Mouse (Mus musculus) gastrocnemius, adult 2 months (tissue): Measurements from ENCODE around the gene Mrpl38. TPM values are rescaled to one million over a fixed set of nuclear protein-coding genes. Genes with fewer than 3 reads are reported as not detected.

Experiments used
- DNase-seq: peaks from one replicate; pipeline ENCODE4 v3.0.0; 2022
- H3K27ac ChIP-seq: fragments of 200-600 bp; 2 replicates; pipeline ENCODE4 v1.8.1; 2022; ENCODE audit warnings: mild to moderate bottlenecking
- H3K4me3 ChIP-seq: fragments of 200-600 bp; 2 replicates; pipeline ENCODE4 v1.8.1; 2022; ENCODE audit warnings: mild to moderate bottlenecking, moderate library complexity
- CTCF ChIP-seq: fragments of 200-600 bp; IDR thresholded peaks from 2 replicates; pipeline ENCODE4 v1.8.1; 2022; ENCODE audit warnings: antibody characterized with exemption, mild to moderate bottlenecking, moderate library complexity
- intact Hi-C: fragments of 180-260 bp; cut with DNase I; formaldehyde crosslinking; loops from one replicate; pipeline ENCODE4 v1.15.1; 2025
- total RNA-seq, 2 experiments: library from RNA; stranded (reverse); gene quantifications; 2 replicates each; pipeline ENCODE4 v1.2.3; 2021

Gene Mrpl38
- total RNA-seq, 2 experiments from 2014 or later: 47.5 to 61.5 TPM

DNA sequence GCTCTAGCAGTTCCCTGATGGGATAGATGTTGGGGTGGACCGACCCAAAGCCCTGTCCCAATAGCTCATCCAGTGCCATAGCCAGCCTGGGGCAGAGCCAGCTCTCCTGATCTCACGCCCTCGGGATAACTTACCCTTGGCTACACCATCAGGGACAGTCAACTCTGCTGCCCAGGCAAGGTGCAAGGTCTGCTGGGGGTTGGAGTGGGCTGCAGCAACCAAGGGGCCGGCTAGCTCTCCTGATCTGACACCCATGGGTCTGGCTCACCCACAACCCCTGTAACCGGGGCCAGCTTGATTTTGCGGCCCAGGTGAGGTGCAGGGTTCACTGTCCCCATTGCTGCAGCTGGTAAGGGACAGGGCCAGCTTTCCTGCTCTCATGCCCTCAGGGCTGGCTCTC is 47.1 kb downstream of the Mrpl38 start:
- no peak for DNase-seq
- no peak for TF ChIP-seq CTCF
- H3K27ac ChIP-seq: no peak overlapping the region
- H3K4me3 ChIP-seq: no peak overlapping the region
- intact Hi-C loops: no loop called here

DNA sequence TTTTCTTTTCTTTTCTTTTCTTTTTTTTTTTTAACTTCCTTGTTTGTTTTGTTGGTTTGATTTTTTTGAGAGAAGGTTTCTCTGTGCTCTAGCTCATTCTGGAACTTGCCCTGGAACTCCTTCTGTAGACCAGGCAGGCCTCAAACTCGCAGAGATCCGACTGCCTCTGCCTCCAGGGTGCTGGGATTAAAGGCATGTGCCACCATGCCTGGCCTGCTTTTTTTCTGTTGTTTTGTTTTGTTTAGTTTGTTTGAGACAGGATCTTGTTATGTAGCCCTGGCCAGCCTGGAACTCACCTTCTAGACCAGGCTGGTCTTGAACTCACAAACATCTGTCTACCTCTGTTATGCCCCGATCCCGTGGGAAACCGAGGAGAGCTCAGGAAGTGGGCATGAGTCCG is 49.1 kb downstream of the Mrpl38 start:
- Histone ChIP-seq H3K4me3 (no peak overlapping the region), H3K27ac (0 out of 2 replicates have a peak overlapping the region, but pooled peaks have one; percentile 16)
- DNase-seq: no peak
- no peak for TF ChIP-seq CTCF
- intact Hi-C loops: loop anchor here (5.0 kb wide), 1 partner anchor 133 kb away; no protein-coding TSS in a partner anchor

DNA sequence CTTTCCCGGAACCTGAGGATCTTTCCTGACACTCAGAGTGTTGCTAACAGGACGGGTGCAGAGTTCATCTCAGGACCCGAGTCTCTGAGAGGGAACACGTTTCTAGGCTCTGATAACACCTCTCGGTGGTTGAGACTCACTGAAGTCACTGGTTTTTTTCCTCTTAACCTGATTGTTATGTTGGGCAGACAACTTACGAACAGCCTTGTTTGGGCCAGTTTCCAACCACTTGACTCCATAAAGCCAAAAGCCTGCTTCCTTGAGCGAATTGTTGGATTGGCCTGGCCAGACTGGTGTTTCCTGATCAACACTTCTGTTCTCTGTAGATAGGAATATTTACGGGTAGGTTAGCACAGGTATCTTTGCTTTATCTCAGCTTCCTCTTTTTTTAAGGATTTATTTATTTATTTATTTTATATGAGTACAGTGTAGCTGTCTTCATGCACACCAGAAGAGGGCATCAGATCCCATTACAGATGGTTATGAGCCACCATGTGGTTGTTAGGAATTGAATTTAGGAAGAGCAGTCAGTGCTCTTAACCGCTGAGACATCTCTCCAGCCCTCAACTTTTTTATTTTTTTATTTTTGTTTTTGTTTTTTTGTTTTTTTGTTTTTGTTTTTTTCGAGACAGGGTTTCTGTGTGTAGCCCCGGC is 49.8 kb downstream of the Mrpl38 start:
- H3K4me3 ChIP-seq: no peak overlapping the region
- H3K27ac ChIP-seq: 0 out of 2 replicates have a peak overlapping the region, but pooled peaks have one; percentile 24
- intact Hi-C loops: loop anchor here (5.0 kb wide), 1 partner anchor 133 kb away; no protein-coding TSS in a partner anchor
- no peak for DNase-seq
- TF ChIP-seq CTCF: peak; percentile 42

DNA sequence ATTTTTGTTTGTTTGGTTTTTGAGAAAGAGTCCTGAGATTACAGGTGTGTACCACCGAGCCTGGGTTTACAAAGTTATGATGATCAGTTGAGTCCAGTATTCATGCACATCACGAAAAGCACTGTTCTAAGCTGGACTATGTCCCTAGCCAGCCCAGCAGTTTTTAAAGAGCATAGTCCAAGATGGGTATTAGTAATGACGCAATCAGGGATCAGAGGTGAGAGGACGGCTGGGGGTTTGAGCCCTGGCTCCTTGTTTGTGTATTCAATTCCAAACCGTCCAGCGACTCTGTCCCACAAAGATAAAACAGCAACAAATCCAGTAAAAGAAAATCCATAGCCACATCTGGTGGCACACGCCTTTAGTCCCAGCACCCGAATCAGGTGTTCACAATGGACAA is 50.5 kb downstream of the Mrpl38 start:
- TF ChIP-seq CTCF: no peak
- H3K27ac ChIP-seq: peak overlapping the region; percentile 97
- H3K4me3 ChIP-seq: no peak overlapping the region; the same call in 1 of the 2 replicates
- intact Hi-C loops: loop anchor here (5.0 kb wide), 1 partner anchor 134 kb away; no protein-coding TSS in a partner anchor
- DNase-seq: no peak

DNA sequence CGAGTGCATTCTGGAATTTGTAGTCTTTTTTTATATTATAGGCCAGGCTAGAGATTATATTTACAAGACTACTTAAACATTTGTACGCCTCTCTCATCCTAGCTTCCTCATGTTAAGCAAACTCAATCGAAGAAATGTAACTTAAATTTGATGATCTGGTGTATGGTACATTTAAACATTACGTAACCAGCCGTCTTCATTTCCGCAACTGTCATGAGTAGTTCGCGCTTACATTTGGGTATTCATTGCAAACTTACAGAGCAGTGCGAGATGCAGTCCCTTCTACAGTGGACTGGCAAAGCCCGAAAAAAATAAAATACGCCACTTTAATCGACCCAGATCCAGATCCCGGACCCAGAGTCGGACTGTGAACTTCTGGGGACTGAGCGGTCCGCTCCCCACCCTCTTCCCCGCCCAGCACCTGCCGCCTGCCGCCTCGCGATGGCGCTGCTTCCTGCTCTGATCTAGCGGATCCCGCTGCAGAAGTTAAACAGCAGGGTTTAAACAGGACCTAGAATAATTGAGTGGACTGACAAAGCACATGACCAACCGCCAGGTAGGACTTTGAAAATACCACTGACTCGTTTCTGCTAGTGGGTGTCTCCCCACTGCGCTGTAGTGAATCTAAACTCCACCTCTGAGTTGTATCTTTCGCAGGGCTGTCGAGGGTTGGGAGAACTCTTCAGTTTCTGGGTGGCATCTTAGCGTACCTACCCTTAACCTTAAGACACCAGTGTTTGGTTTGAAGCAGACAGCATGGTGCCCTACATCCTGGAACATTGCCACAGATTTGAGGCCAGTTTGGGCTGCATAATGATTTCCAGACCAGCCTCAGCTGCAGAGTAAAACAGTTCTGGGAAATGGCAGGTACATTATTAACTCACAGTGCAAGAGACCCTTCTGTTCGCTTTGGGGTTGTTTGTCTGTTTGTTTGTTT is 51.2 kb downstream of the Mrpl38 start:
- intact Hi-C loops: loop anchor here (1.0 to 5.0 kb wide), 4 partner anchors 43 to 135 kb away; partner anchors contain the start of genes Acox1, Ten1 and Unk
- TF ChIP-seq CTCF: peak; percentile 99; the same call in 1 of the 2 replicates
- DNase-seq: peak; percentile 94
- Histone ChIP-seq H3K27ac (peak overlapping the region; percentile 97), H3K4me3 (peak overlapping the region; percentile 70)

DNA sequence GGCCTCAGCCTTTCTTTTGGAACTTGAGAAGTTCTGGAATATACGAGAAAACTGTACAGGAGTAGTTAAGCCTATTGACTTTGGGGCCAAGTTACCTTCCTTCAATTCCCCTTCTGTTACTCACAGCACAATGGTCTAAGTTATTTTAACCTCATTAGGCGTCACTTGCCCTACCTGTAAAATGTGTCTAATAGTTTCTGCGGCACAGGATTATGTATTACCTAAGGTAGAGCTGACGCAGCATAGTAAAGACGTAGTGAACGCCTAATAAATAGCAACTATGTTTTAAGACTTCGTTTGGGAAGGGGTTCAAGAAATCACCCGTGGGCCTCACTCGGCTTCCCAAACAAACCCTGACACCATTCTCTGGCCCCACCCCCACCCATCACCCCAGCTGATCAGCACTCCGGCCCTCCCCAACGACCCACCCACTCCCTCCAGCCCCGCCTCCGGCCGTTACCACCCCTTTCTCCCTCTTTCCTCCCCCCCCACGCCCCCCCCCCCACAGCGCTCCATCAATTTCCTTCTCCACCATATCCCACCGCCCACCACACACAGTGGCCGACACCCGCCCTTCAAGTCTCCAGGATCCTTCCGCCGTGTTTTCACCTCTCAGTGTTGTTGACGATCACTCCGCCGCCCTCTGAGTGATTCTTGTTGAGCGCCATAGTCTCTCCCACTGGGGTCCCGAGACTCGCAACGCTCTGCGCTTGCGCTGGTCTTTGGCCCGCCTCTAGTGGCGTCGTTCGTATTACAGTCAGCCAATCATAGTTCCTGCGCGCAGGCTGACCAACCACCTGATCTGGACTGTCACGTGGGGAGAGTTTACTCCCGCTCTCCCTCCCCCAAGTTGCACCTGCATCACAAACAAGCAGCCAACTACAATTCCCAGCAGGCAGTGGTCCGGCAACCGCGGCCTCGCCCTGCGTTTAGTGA is 52.1 kb downstream of the Mrpl38 start, which contains the start of gene Wbp2:
Gene Wbp2, minus strand, starts transcription at position 738 of the 936 bp plus-strand sequence.
- Histone ChIP-seq H3K27ac (peak within 1 kb of the TSS; percentile 97), H3K4me3 (peak within 1 kb of the TSS; percentile 70)
- TF ChIP-seq CTCF: no peak
- peak; percentile 97 for DNase-seq
- intact Hi-C loops: loop anchor here (1.0 to 5.0 kb wide), 4 partner anchors 44 to 136 kb away; partner anchors contain the start of genes Acox1, Ten1 and Unk

DNA sequence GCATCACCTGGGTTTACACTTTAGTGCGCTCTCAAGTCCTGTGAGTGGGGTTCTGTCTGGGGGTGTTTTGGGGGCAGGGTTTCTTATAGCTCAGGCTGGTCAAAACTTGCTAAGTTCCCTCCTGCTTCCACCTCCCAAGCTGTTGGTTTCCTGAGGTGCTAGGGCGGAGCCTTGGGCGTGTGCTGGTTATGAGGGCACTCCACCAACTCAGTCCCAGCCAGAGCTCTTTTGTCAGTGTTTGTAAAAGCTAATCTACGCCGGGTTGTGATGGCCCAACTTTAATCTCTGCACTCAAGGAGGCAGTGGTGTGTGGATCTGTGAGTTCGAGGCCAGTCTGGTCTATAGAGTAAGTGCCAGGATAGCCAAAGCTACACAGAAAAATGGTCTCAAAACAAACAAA is 54.5 kb downstream of the Mrpl38 start:
- no peak overlapping the region for H3K4me3 ChIP-seq
- no peak for TF ChIP-seq CTCF
- intact Hi-C loops: no loop called here
- DNase-seq: peak; percentile 17
- no peak overlapping the region for H3K27ac ChIP-seq

DNA sequence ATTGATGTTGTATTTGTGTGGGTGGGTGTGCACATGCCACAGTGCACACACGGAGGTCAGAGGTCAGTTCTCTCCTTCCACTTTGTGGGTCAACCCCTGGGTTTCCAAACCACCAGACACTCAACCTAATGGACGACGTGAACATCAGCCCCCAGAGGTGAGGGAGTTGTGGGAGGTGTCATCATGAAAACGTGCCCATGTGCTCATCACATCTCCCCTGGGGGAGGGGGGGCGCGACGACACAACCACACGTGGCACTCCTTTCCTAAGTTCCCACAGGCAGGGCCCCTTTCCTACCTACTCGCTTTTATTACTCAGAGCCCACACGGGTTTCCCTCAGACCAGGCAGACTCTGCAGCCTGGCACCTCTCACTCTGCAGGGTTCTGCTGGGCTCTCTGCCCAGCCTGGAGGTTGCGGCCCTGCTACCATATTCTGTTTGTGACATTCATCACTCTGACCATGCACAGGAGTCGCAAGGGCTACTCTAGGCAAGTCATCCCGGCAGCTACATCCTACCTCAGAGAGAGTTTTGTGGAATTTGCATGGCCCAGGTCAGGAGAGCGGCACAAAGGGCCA is 55.5 kb downstream of the Mrpl38 start:
- Histone ChIP-seq H3K27ac (no peak overlapping the region), H3K4me3 (no peak overlapping the region)
- intact Hi-C loops: no loop called here
- DNase-seq: peak; percentile 15
- no peak for TF ChIP-seq CTCF

Other genes starting within 250 kb of the Mrpl38 start
- gene Smim5, start 238.9 kb downstream of the Mrpl38 start, total RNA-seq: under 1 TPM; 0.23 to 0.89 TPM
- not detected for gene Smim6, start 226.9 kb downstream of the Mrpl38 start, total RNA-seq
- gene Sap30bp, start 205.6 kb downstream of the Mrpl38 start, total RNA-seq: 10 to 100 TPM; 12.1 to 13.4 TPM
- gene Recql5, start 205.4 kb downstream of the Mrpl38 start, total RNA-seq: 1 to 10 TPM; 7.5 to 8.6 TPM
- gene Itgb4, start 164.2 kb downstream of the Mrpl38 start, total RNA-seq: 1 to 10 TPM; 4.2 to 4.5 TPM
- gene Galk1, start 126.1 kb downstream of the Mrpl38 start, total RNA-seq: 1 to 10 TPM; 3.0 to 3.8 TPM
- gene H3f3b, start 110.9 kb downstream of the Mrpl38 start, total RNA-seq: 10 to 100 TPM; 55.9 to 58.7 TPM
- gene Unk, start 108.5 kb downstream of the Mrpl38 start, total RNA-seq: 1 to 10 TPM; 7.0 to 7.4 TPM
- under 1 TPM; 0.13 to 0.50 TPM for gene Unc13d, start 60.9 kb downstream of the Mrpl38 start, total RNA-seq
- gene Wbp2, start 51.9 kb downstream of the Mrpl38 start, total RNA-seq: 10 to 100 TPM; 77.2 to 81.8 TPM
- gene Trim47, start 11.7 kb downstream of the Mrpl38 start, total RNA-seq: 10 to 100 TPM in 1 of 2 experiments, 1 to 10 TPM in 1; 6.0 to 12.2 TPM
- 1 to 10 TPM; 4.2 to 6.6 TPM for gene Trim65, start 7.7 kb downstream of the Mrpl38 start, total RNA-seq
- 10 to 100 TPM; 10.5 to 11.5 TPM for gene Fbf1, start 29.3 kb upstream of the Mrpl38 start, total RNA-seq
- 10 to 100 TPM; 14.3 to 17.1 TPM for gene Ten1, start 60.0 kb upstream of the Mrpl38 start, total RNA-seq
- 100 to 1,000 TPM in 1 of 2 experiments, 10 to 100 TPM in 1; 79.8 to 118 TPM for gene Acox1, start 60.2 kb upstream of the Mrpl38 start, total RNA-seq
- gene Evpl, start 99.2 kb upstream of the Mrpl38 start, total RNA-seq: under 1 TPM in 1 of 2 experiments, not detected in 1; 0.14 TPM
- gene Srp68, start 135.3 kb upstream of the Mrpl38 start, total RNA-seq: 10 to 100 TPM; 87.7 to 89.2 TPM
- gene Galr2, start 142.1 kb upstream of the Mrpl38 start, total RNA-seq: under 1 TPM in 1 of 2 experiments, not detected in 1; 0.33 TPM
- gene Exoc7, start 168.4 kb upstream of the Mrpl38 start, total RNA-seq: 100 to 1,000 TPM in 1 of 2 experiments, 10 to 100 TPM in 1; 74.1 to 106 TPM
- under 1 TPM in 1 of 2 experiments, not detected in 1; 0.14 TPM for gene Foxj1, start 196.5 kb upstream of the Mrpl38 start, total RNA-seq